Mouse (Mus musculus): ENCODE measurements around the gene Gm1123.

The Gm1123 gene

DNA sequence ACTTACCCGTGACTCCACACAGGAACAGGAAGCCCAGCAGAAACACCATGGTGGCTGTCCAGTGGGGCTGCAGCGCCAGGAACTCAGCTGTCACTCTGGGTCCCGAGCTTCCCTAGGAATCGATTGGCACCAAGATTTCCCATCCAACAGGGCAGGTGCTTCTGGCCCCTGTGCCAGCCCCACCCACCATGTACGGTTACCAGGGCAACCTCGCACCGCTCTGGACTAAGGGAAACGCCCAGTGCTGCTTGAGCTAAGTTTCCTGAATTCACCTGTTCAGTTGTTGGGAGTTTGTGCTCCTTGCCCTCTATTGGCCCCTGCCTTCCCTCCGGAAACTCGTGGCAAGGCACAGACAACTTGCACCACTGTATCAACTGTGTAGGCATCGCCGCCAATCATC is at the start of gene Gm1123:
Gene Gm1123 (minus strand): TSS at position 141 of the 400 bp plus-strand sequence.
- peak; percentile 42 for DNase-seq (ENCODE audit: low read depth, low spot score)

DNA sequence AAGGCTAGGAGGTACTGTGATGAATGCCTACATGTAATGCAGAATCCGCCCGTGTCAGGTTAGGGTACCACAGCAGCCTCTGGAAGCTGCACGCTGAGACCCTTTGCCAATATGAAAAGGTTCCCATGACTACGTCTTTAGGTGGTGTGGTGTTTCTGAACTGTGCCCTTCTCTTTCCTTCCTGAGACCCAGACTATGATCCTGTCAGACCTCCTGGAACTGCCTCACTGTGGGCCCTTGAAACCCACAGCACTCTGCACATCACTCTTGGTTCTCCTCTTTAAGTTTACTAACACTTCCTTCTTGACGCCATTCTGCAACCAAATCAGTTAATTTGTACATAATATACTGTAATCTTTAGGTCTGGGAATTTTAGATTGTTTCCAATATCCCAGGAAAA is 46.2 kb upstream of the Gm1123 start:
- DNase-seq (ENCODE audit: low read depth, low spot score) = no peak

DNA sequence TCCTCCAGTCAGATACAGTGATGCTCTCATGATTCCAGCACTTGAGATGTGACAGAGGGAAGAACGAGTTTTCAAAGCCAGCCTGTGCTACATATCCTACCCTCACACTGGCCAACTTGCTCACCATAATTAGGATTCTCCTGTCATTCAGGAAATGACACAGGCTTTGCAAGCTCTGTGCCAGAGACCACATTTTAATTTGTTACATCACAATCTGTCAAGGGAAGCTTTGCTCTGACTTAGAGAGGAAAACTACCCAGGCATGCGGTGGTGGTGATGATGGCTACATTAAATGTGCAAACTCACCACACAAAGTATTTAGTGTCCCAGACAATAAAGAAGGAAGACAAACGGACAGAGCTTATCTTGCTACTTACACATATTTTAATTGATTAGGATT is 45.8 kb upstream of the Gm1123 start:
- no peak for DNase-seq (ENCODE audit: low read depth, low spot score)

DNA sequence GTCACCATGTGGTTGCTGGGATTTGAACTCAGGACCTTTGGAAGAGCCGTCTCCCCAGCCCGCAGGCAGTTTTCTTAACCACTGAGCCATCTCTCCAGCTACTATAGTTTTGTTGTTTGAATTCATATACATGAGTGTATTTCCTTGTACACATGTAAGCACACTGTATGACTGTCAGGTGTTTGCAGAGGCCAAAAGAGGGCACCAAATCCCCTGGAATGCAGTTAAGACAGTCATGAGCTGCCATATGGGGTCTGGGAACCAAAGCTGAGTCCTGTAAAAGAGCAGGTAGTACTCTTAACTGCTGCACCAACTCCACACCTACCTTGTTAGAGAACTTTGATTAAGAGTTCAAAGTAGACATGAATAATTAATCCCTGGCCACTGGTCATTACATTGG is 45.1 kb upstream of the Gm1123 start:
- no peak for DNase-seq (ENCODE audit: low read depth, low spot score)

DNA sequence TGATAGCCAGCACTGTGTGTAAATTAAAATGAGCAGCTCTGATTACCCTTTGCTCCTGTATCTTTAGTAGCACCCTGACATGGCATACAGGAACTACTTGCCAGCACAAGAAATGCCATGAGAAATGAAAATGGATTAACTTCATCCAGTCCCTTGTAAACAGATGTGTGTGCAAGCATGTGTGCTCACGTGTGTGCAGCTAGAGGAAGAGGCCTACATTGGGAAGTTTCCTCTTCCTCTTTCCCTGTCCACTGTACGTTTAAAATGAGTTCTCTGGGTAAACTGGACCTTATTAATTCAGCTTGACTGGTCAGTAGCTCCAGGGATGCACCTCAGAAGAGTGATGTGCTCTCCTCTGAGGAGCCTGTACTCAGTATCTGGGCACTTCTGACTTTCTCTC is 38.9 kb upstream of the Gm1123 start:
- no peak for DNase-seq (ENCODE audit: low read depth, low spot score)

DNA sequence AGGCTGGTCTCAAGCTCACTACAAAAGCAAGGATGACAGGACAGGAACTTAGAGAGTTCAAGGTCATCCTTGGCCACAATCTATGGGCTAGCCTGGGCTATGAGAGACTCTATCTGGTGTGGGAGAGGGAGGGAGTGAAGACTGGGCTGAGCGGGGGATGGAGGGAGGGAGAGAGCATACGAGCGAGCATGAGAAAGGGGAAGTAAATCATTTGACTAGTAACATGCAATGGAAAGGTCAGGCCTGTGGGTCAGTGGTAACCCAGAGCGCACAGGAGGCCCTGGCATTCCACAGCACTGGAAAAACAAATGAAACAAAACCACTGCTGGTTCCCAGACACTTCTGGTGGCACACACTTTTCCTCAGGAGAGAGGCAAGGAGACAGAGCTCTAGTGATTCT is 37.0 kb upstream of the Gm1123 start:
- DNase-seq (ENCODE audit: low read depth, low spot score) = no peak

DNA sequence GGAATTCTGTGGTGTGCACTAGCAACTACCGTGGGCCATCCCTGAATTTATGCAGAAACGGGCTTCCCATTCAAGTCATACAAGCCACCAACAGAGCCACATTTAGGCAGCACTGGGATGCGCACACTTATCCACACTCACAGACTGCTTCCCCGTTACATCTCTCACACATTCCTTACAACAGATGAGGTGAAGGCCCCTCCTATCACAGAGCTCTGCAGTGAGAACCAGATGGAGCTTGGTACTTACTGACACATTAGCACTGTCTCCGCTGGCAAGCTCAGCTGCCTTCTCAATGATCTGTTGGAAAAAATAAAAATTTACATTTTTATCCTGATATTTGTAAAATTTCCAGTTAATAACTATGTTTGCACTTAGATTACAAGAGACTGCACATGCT is 29.8 kb upstream of the Gm1123 start:
- DNase-seq (ENCODE audit: low read depth, low spot score) = no peak

DNA sequence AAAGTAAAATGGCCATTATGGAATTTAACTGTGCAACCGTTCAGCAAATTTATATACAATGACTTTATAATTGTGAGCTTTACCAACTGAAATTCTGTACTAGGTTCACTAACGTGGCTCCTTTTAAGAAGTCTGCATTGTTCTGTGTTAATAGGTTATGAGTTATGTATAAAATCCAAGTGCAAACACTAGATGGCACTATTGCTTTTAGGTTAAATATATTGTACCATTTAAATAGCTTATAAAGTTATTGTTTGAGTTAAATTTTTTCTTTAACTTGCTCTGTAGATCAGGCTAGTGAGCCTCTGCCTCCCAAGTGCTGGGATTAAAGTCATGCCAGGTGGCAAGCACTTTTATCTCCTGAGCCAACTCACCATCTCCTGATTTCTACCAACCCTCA is 28.7 kb upstream of the Gm1123 start:
- no peak for DNase-seq (ENCODE audit: low read depth, low spot score)

DNA sequence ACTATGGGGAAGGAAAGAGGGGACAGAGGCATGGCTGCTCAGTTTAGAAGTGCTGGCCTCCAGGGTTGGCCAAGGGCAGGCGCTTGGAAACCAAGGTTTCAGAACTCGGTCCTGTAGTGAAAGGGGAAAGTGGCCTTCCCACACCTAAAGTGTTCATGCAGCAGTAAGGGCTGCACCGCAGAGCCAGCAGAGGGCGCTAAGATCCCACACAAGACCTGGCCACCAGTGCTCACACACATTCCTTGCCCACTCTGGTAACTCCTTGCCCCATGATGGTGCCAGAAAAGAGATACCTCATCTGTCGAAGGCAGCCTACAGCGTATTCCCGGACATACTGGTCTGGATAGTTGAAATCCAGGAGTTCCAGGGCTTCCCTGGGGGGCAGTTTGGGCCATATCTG is 27.0 kb upstream of the Gm1123 start:
- peak; percentile 46 for DNase-seq (ENCODE audit: low read depth, low spot score)

DNA sequence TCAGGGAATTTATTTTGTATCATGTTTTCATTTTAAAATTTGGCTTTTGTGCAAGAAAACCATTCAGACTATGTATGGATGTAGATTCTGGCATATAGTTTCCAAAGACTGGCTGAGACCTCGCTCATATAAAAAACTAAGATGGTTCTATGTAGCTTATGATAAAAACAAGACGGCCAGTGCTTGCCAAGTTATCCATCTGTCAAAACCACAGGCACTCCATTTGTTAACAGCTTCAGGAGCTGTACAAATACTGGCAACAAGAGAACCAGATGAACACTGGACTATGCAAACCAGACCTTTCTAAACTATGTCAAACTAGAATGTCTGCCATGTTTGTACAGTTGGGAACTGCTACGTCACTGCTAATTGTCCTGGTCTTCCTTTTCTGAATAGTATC is 22.2 kb upstream of the Gm1123 start:
- no peak for DNase-seq (ENCODE audit: low read depth, low spot score)

DNA sequence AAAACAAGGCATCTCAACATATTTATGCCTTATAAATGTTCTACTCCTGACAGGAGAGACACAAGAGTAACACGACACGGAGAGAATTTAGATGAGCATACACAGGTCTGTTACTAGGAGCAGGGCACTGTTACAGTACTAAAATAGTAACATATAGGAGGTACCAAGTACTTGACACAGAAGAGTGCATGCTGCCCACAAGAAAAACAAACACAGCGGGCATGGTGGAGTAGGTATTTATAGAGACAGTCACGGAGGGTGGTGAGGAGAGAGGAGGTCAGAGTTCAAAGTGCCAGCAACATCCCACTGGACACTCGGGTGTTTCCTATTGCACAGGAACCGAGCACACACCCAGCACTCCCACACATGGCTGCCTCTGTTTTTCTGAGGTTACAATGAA is 14.2 kb upstream of the Gm1123 start:
- no peak for DNase-seq (ENCODE audit: low read depth, low spot score)

DNA sequence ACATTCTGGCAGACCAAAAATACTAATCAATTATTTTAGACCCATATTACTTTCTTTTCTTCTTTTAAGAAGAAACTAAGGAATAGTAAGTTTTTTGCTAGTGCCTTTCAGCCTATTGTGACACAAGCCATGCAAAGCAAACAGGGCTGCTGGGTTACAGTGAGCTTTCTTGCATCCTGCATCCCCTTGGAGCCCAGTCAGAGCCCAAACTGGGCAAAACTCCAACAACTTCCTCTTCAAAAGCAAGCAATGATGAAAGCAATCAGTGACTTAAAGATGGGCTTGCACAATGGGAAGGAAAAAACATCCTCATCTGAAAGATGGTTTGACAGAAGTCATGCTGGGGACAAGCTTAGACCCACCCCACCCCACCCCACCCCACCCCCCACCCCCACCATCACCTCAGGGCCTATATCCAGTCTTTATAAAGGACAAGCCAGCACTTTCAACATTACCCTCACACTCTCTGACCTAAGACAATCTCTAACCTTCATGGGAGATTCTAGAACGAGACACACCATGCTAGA is 13.3 kb upstream of the Gm1123 start:
- no peak for DNase-seq (ENCODE audit: low read depth, low spot score)

DNA sequence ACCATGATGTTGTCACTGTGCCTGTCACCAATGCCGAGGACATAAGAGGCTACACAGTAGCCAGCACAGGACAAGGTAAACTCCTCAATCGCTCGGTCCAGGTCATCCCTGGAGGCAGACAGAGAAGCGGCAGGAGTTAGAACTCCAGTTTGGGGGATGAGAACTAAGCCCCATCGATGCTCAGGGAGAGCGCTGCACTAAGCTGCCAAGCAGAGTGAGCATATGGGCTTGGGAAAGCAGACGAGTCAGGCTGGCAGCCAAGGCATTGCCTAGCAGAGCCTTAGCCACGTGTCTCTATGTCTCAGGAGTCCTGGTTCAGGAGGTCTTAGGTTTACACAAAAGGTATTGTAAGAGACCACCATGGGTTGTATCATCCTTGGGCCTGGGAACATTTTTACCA is 9.2 kb upstream of the Gm1123 start:
- no peak for DNase-seq (ENCODE audit: low read depth, low spot score)

DNA sequence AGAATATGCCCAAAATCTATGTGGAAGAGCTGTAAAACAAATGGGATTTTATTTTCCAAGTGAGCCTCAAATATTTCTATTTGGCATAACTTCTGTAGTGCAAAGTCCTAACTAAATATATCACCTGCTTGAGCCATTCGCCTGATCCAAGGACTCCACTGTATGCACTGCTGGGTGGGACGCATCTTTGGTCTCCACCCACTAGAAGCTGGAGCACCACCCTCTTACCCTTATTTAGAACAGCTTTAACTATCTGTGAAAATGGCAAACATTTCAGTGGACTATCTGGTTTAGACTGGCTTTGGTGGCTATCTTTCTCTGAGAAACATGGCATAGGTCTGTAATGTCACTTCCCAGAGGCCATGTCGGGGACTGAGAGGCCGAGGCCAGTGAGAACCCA is 7.1 kb upstream of the Gm1123 start:
- no peak for DNase-seq (ENCODE audit: low read depth, low spot score)

DNA sequence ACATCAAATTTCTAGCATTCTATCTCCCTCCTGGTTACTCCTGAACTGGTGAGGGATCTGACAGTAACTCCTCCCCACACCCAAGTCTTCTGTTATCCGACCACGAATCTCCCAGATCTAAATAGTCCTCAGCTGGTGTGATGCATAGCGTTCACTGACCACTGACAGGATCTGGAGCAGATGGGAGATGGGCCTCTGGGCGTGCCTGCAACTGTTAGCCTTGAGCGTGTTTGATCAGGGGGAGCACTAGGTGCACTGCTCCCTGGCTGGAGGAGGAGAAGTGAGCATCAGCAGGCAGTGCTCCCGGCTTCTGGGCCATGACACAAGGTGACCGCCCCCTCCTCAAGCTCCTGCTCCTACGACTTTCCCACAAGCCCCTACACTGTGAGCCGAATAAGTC is 6.5 kb upstream of the Gm1123 start:
- no peak for DNase-seq (ENCODE audit: low read depth, low spot score)

DNA sequence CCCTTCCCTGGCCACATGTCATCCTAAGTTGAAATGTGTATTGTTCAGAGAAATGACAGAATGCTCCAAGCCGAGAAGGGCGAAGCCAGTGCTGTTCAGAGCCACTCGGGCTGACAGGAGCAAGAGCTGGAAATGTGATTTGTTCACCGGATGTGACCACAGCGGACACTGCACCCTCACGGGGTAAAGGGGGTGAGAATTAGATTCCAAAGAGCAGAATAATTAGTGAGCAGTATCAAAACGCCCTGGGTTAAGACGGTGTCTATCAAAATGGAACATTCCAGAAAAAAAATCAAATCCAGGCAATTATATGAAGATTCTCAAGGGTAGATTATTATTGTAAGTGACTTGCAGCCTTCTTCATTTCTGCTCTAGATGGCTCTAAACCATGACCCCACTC is 1.4 kb downstream of the Gm1123 start:
- DNase-seq (ENCODE audit: low read depth, low spot score) = no peak

DNA sequence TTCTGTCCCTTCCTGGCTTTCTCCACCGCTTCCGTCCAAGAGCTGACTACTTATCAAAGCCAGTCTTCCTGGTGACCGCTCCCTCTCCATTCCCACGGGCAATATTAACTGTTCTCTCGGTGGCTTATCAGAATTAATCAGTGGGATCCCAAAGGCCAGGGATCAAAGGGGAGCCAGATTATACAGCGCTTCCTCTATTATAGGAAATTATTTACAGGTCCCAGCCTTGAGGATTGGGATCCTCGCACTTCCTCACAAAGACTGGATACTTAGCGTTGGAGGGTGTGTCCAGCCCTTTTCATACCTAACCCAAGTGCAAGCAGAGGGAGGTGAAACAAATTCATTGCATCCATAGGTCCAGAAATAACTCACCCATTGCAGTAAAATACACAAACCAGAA is 3.5 kb downstream of the Gm1123 start:
- no peak for DNase-seq (ENCODE audit: low read depth, low spot score)

DNA sequence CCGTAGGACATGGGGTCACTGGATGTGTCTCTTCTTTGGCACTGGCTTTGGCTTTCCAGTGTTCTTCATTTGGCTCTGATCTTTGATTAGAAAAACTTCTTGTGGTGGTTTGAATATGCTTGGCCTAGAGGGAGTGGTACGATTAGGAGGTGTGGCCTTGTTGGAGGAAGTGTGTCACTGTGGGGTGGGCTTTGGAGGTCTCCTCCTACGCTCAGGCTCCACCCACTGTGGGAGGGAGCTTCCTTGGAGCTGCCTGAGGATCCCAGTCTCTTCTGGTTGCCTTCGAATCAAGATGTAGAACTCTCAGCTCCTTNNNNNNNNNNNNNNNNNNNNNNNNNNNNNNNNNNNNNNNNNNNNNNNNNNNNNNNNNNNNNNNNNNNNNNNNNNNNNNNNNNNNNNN is 13.8 kb downstream of the Gm1123 start:
- DNase-seq (ENCODE audit: low read depth, low spot score) = no peak

DNA sequence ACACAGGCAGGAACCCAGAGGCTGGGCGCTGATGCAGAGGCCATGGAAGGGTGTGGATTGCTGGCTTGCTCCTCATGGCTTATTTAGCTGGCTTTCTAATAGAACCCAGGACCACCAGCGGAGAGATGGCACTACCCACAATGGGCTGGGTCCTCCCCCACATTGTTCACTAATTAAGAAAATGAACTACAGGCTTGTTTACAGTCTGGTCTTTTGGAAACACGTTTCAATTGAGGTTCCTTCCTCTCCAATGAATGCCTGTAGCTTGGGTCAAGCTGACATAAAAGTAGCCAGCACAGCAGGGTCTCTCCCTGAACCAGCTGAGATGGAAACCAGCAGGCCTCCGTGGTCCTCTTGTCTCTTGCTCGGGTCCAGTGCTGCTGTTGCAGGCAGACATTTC is 14.3 kb downstream of the Gm1123 start:
- no peak for DNase-seq (ENCODE audit: low read depth, low spot score)

DNA sequence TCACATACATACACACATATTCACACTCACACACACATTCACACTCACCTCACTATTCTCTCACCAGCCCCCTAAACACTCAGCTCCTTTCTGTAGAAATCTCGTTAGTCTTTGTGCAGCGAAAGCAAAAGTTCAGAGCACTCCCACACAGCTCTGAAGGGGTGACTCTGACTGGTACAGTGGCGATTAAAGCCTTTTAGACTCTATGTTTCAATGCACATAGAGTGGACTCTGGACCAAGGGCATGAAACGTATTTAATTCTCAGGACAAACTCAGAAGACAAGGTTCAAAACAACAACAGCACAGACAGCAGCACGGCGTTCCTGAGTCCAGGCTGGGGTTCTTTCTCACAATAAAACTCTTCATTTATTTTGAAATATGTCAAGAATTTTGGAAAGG is 17.8 kb downstream of the Gm1123 start:
- no peak for DNase-seq (ENCODE audit: low read depth, low spot score)

DNA sequence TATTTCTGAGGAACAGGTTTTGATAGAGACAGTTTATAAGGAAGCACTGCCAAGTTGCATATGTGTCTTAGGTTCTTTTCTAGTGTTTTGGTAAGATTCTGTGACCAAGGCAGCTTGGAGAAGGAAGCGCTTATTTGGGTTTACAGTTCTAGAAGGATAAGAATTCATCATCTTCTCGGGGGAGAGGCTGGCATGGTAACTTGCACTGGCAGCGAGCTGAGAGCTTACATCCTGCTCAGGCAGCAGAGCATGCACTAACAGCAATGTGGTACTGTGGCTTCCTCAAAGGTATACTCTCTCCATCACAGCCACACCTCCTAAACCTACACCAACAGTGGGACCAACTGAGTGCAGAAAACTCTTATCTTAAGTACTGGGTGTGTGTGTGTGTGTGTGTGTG is 18.8 kb downstream of the Gm1123 start:
- no peak for DNase-seq (ENCODE audit: low read depth, low spot score)

DNA sequence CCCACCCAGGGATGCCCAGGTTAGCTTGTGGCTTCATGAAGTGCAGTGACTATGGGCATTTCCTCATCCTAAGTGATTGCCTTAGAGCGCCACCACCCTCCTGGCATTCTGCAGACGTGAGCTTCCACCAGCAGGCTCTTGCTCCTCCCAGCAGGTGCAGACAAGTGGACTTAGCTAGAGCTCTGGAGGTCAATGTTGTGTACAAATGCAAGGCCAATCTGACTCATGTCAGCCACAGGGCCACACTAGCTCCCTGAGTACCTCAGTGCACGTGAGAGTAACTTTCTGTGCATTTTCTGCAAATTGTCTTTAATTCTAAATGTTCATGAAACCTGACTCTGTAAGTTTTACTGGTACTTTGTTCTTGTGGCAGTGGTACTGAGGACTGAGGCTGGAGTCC is 19.2 kb downstream of the Gm1123 start:
- no peak for DNase-seq (ENCODE audit: low read depth, low spot score)

DNA sequence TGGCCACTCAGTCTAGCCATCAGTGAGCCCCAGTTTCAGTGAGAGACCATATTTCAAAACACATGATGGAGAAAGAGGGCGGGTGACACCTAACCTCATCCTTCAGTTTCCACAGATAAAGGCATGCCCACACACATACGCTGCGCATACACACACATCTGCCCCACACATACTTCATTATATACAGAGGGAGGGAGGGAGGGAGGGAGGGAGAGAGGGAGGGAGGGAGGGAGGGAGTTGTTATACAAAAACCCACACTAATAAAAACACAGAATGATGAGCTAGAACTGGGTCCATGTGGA is 25.7 kb downstream of the Gm1123 start:
- no peak for DNase-seq (ENCODE audit: low read depth, low spot score)

DNA sequence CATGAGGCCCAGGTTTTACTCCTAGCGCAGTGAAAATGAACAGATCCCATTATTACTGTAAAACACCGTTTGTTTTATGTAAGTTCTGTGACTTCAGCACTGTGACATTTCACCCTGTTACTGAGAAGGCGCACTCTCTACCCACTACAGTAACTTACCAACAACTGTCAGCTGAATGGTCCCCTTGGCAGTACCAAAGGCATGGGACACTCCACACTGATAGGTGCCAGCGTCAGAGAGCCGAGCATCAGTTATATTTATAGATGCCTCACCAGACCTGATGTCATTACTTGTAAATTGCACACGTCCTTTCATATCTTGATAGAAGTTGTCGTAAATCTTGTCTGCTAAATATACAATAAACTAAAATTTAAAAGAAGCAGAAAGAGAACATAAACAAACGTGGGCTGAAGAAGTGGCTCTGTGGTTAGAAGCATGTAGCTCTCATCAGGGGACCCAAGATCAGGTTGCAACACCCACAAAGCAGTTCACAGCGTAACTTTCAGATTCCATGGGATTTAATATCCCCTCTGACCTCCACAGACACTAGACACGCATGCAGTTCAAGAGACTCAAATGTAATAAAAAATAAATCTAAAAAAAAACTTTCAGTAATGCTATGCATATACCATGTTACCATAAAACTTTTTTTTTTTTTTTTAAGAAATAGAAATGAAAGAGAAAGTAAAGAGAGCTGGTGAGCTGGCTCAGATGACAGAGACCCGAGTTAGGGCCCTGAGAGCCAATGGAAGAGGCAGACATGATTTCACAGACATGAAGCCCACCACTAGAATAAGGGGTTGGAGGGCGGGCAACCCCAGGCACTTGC is 26.2 kb downstream of the Gm1123 start:
- DNase-seq (ENCODE audit: low read depth, low spot score) = no peak

Data from WW6 (cell line).